Mouse (Mus musculus) liver, adult 2 months (tissue): ENCODE results near the gene Itprip.

Source experiments
- CTCF ChIP-seq: fragments of 200-500 bp; IDR thresholded peaks from 2 replicates; pipeline ENCODE4 v1.5.1; 2011; ENCODE audit warnings: low read depth, low read length, control low read depth
- POLR2A ChIP-seq: fragments of 200-500 bp; IDR thresholded peaks from 2 replicates; pipeline ENCODE4 v1.6.1; 2011; ENCODE audit warnings: low read length, control low read depth; ENCODE audit not compliant: insufficient read depth; ENCODE audit errors: extremely low read depth

DNA sequence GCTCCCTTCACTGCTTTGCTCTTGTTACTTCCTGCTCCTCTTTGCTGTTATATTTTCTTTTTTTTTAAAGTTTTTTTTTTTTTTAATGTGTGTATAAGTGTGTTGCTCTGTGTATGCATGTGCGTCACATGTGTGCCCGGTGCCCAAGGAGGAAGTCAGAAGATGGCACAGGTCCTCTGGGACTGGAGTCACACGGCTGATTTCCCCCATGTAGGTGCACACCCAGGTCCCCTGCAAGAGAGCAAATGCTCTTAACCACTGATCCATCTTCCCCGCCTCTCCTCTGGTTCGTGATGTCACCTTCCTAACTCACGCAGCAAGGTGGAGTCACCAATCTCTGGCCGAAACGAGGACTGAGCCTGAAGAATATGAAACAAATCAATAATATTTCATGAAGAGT is 31.1 kb downstream of the Itprip start:
- TF ChIP-seq POLR2A (no peak), CTCF (no peak)
